In the genomic region with DNA sequence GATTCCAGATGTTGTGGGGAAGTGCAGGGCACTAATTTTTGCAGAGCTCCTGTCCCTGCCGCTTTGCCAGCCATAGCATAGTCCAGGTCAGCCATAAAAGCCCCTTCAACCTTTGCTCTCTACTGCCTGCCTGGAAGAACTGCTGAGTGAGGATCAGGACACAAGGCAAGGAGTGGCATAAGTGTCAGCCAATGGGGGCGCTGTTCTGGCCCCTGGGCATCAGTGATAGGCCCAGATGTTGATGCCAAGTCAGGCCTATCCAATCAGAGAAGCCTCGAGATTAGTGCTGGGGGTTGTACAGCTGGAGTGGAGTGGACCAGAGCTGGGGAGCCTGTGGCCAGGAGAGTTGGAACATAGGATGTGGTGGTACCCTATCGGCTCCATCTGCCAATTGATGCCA, we compare ENCODE assay signal across 9 mouse cellular contexts. TPM values are rescaled to one million over a fixed set of nuclear protein-coding genes. Genes with fewer than 3 reads are reported as not detected.
DNase-seq lines count a peak whose midpoint lies in the region; ATAC-seq and TF ChIP-seq lines count a peak whose summit lies in the region.
"Had no signal": no experiment of that assay in that cellular context is flagged by ENCODE, and none has a peak within 500 bp of the region (broad histone marks: within the 10 kb centered on the region; RNA-seq: fewer than 3 reads in every experiment).

No protein-coding gene starts in this region.

- ATAC-seq in kidney, embryonic 16.5 days (ENCODE audit: low FRiP score, low TSS enrichment), result no peak
- no peak for ATAC-seq in liver, embryonic 14.5 days (ENCODE audit: insufficient read depth)

- no peak overlapping the region for H3K27ac ChIP-seq in kidney, embryonic 16.5 days (ENCODE audit: low read length)
- H3K27ac ChIP-seq in liver, embryonic 14.5 days, result no peak overlapping the region

- peaks cover 9% of the 10 kb centered on the region; the same call in 1 of the 2 replicates for H3K4me1 ChIP-seq in kidney, embryonic 16.5 days (ENCODE audit: insufficient read depth, low read length)
- peaks cover 49% of the 10 kb centered on the region for H3K4me1 ChIP-seq in E14TG2a.4 (replicated peaks; ENCODE audit: low read depth, low read length)
- H3K4me1 ChIP-seq in liver, embryonic 14.5 days (replicated peaks; ENCODE audit: control insufficient read depth in 2 of 2, insufficient read depth in 2 of 2, low read length in 1 of 2), result no peaks in the 10 kb centered on the region

- no peak for TF ChIP-seq EP300 in liver, embryonic 14.5 days (IDR thresholded peaks at IDR 0.05; ENCODE audit: low read depth)

- no peak overlapping the region for H3K4me3 ChIP-seq in kidney, embryonic 16.5 days (ENCODE audit: low read length)
- H3K4me3 ChIP-seq in E14TG2a.4 (replicated peaks; ENCODE audit: low read length), result peak overlapping the region; percentile 23; the same call in 1 of the 2 replicates
- H3K4me3 ChIP-seq in liver, embryonic 14.5 days (ENCODE audit: insufficient read depth in 1 of 2, low read depth in 2 of 2, low read length in 2 of 2), result no peak overlapping the region
- H3K4me3 ChIP-seq: erythroblast, embryonic 14.5 days had no signal

- intact Hi-C loops in left cerebral cortex, postnatal 25 days (cut with DNase I), result no loop called here

- H3K27me3 ChIP-seq in kidney, embryonic 16.5 days (ENCODE audit: insufficient read depth, low read length), result peaks cover 7% of the 10 kb centered on the region; the same call in 1 of the 2 replicates
- H3K27me3 ChIP-seq in E14TG2a.4 (ENCODE audit: insufficient read depth, low read length), result peaks cover 6% of the 10 kb centered on the region
- peaks cover 19% of the 10 kb centered on the region for H3K27me3 ChIP-seq in liver, embryonic 14.5 days (ENCODE audit: control insufficient read depth, insufficient read depth, low read length)

- H3K9ac ChIP-seq in kidney, embryonic 16.5 days (replicated peaks; ENCODE audit: low read length), result no peak overlapping the region
- H3K9ac ChIP-seq in liver, embryonic 14.5 days (replicated peaks), result no peak overlapping the region

- H3K4me2 ChIP-seq in kidney, embryonic 16.5 days (replicated peaks; ENCODE audit: low read depth, low read length), result no peak overlapping the region
- no peak overlapping the region for H3K4me2 ChIP-seq in liver, embryonic 14.5 days (ENCODE audit: low read depth)

- 43% methylated on average over 4 of the region's 4 CpGs for WGBS in kidney, embryonic 16.5 days
- 27% methylated on average over 4 of the region's 4 CpGs for WGBS in liver, embryonic 14.5 days (ENCODE audit: insufficient replicate concordance)

- peak; percentile 31 for DNase-seq in kidney, adult 18-20 months
- peak; percentile 9 for DNase-seq in embryo, embryonic 9.5 days (ENCODE audit: extremely low spot score)
- DNase-seq in liver, embryonic 14.5 days (ENCODE audit: low read depth in 3 of 3, low spot score in 3 of 3), result no peak
- DNase-seq in cerebellum, postnatal 14 days, result no peak
- DNase-seq in gastrocnemius, adult 18-20 months (ENCODE audit: low spot score), result no peak
- no peak for DNase-seq in left cerebral cortex, postnatal 25 days (ENCODE audit: low spot score in 2 of 2)

- H3K36me3 ChIP-seq in kidney, embryonic 16.5 days (ENCODE audit: insufficient read depth, low read length), result no peaks in the 10 kb centered on the region
- H3K36me3 ChIP-seq in E14TG2a.4 (ENCODE audit: insufficient read depth, low read length), result peaks cover 69% of the 10 kb centered on the region
- H3K36me3 ChIP-seq in liver, embryonic 14.5 days (replicated peaks; ENCODE audit: control insufficient read depth, insufficient read depth, low read depth), result no peaks in the 10 kb centered on the region

- no peak for TF ChIP-seq CTCF in E14TG2a.4 (conservative IDR thresholded peaks at IDR 0.05; ENCODE audit: low read length)
- TF ChIP-seq CTCF in liver, embryonic 14.5 days (IDR thresholded peaks at IDR 0.05; ENCODE audit: low read depth), result 0 out of 2 replicates have a peak, but pooled peaks have one; percentile 2

- no peaks in the 10 kb centered on the region for H3K9me3 ChIP-seq in kidney, embryonic 16.5 days (ENCODE audit: low read length)
- no peaks in the 10 kb centered on the region for H3K9me3 ChIP-seq in E14TG2a.4 (ENCODE audit: low read length)
- H3K9me3 ChIP-seq in liver, embryonic 14.5 days (ENCODE audit: control insufficient read depth, low read length), result no peaks in the 10 kb centered on the region

RNA-seq across cellular contexts. Expression of a gene that starts 1.9 kb away (rescaled TPM):
- 8.5 and 9.5 TPM in 2 replicates for polyA plus RNA-seq in kidney, embryonic 16.5 days (2015; fragmentation: Nextera tagmentation; extraction: Ambion mirVana)
- polyA plus RNA-seq in liver, embryonic 14.5 days (2012; rRNA removed), result 2.4 TPM in 2 replicates
- 2.2 TPM in 2 replicates for polyA plus RNA-seq in liver, embryonic 14.5 days (2014; fragmentation: Nextera tagmentation; extraction: Ambion mirVana)
- total RNA-seq in gastrocnemius, adult 18-20 months (2021), result 1 to 10 TPM; 1.3 to 1.5 TPM
- 1 to 10 TPM; 1.6 to 1.9 TPM for total RNA-seq in left cerebral cortex, postnatal 25 days (2021)

RNA-seq across cellular contexts. Expression of a gene that starts 23.8 kb away (rescaled TPM):
- polyA plus RNA-seq in kidney, embryonic 16.5 days (2015; fragmentation: Nextera tagmentation; extraction: Ambion mirVana), result 1.7 and 2.1 TPM in 2 replicates
- polyA plus RNA-seq in liver, embryonic 14.5 days (2012; rRNA removed), result not detected in 2 replicates
- polyA plus RNA-seq in liver, embryonic 14.5 days (2014; fragmentation: Nextera tagmentation; extraction: Ambion mirVana), result not detected in 2 replicates
- total RNA-seq in gastrocnemius, adult 18-20 months (2021), result not detected
- total RNA-seq in left cerebral cortex, postnatal 25 days (2021), result not detected
- polyA plus RNA-seq: erythroblast, embryonic 14.5 days had no signal

RNA-seq across cellular contexts. Expression of a gene that starts 25.5 kb away (rescaled TPM):
- polyA plus RNA-seq in kidney, embryonic 16.5 days (2015; fragmentation: Nextera tagmentation; extraction: Ambion mirVana), result 0.49 and 1.2 TPM in 2 replicates
- 0.08 TPM in 1 of 2 replicates, not detected in the other for polyA plus RNA-seq in liver, embryonic 14.5 days (2012; rRNA removed)
- polyA plus RNA-seq in liver, embryonic 14.5 days (2014; fragmentation: Nextera tagmentation; extraction: Ambion mirVana), result not detected in 2 replicates
- not detected for total RNA-seq in gastrocnemius, adult 18-20 months (2021)
- not detected for total RNA-seq in left cerebral cortex, postnatal 25 days (2021)
- polyA plus RNA-seq: erythroblast, embryonic 14.5 days had no signal

RNA-seq across cellular contexts. Expression of a gene that starts 57.3 kb away (rescaled TPM):
- polyA plus RNA-seq in kidney, embryonic 16.5 days (2015; fragmentation: Nextera tagmentation; extraction: Ambion mirVana), result 190 and 194 TPM in 2 replicates
- polyA plus RNA-seq in liver, embryonic 14.5 days (2012; rRNA removed), result 41.7 and 46.7 TPM in 2 replicates
- polyA plus RNA-seq in liver, embryonic 14.5 days (2014; fragmentation: Nextera tagmentation; extraction: Ambion mirVana), result 63.1 and 66.8 TPM in 2 replicates
- 1 to 10 TPM; 5.9 to 7.0 TPM for total RNA-seq in gastrocnemius, adult 18-20 months (2021)
- total RNA-seq in left cerebral cortex, postnatal 25 days (2021), result 100 to 1,000 TPM; 145 to 149 TPM

Comparison
In these comparisons a context has a peak if more than half of its experiments do, and no peak if none do; other contexts are left out.
1. DNase-seq: peak in kidney, adult 18-20 months (single experiment) and embryo, embryonic 9.5 days (single experiment); none in liver, embryonic 14.5 days (0 of 3), cerebellum, postnatal 14 days (0 of 2), gastrocnemius, adult 18-20 months (single experiment) and left cerebral cortex, postnatal 25 days (0 of 2).